Mouse (Mus musculus) kidney, adult 11 months (tissue): ENCODE data around the gene Klra9.
"Not testable (repeated sequence)": the region's sequence is repeated elsewhere in the genome, so short reads cannot be mapped to it uniquely, and the experiment has no call there.

ENCODE experiments used
- DNase-seq: peaks from one replicate; pipeline ENCODE4 v3.0.0; 2022

The Klra9 gene

DNA sequence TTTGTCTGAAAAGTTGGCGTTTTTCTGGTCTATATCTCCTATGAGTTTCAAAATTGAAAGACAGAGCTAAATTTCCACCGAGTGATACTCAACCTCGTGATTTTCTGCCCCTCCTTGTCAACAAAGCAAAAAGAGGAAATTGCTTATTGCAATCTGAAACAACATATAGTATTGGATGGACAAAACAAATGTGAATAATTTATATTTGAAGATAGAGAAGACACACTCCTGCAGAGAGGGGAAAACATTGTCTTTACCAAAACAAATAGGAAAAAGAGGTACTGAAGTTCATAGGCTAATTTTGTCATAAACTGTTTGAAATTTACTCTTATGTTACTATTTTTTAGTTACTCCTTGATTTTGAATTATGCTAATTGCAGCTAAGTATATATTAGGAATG, at the start of gene Klra9:
Gene Klra9, minus strand, starts transcription at position 101 of the 400 bp plus-strand sequence.
- DNase-seq = not testable (repeated sequence)

- DNase-seq = no peak
Measured at GRCm38 (mm10) chr6:130237536-130237935, 44.6 kb upstream of the Klra9 start.

GRCm38 (mm10) chr6:130236635-130237034, 43.7 kb upstream of the Klra9 start:
- no peak for DNase-seq

GRCm38 (mm10) chr6:130233222-130233621, 40.3 kb upstream of the Klra9 start, which contains the start of gene Klra7:
Klra7 (minus strand) TSS chr6:130233322.
- DNase-seq = no peak

DNA sequence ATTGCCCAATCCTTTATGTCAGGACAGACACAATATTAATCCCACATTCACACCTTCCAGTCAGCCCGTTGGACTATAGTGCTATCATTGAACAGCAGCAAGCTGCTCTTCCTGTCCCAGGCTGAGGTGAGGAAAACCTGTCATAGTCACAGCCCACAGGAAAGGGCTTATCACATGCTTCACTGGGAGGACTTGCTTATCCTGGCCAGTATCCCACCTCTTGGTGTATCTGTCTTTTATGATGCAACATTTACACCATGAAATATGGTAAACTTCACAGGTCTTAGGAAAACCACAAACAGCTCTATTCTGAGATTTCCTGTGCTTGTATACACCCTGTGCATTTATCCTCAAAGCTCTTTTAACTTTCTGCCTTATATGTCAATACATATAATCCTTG, 4.5 kb upstream of the Klra9 start:
- not testable (repeated sequence) for DNase-seq

GRCm38 (mm10) chr6:130129798-130130197, 63.1 kb downstream of the Klra9 start, which contains the start of gene Klra8:
Klra8 (minus strand) TSS chr6:130129898.
- not testable (repeated sequence) for DNase-seq
